Mouse (Mus musculus) erythroblast, embryonic 14.5 days (primary cell): ENCODE results near the gene Bdh1.

ENCODE experiments used
- GATA1 ChIP-seq: IDR thresholded peaks from 2 replicates; pipeline ENCODE4 v1.6.1; 2012; ENCODE audit warnings: low read length, inconsistent platforms, mixed read lengths
- TAL1 ChIP-seq: IDR thresholded peaks from 3 replicates; pipeline ENCODE4 v1.6.1; 2012; ENCODE audit warnings: low read length, inconsistent platforms, mixed read lengths

DNA sequence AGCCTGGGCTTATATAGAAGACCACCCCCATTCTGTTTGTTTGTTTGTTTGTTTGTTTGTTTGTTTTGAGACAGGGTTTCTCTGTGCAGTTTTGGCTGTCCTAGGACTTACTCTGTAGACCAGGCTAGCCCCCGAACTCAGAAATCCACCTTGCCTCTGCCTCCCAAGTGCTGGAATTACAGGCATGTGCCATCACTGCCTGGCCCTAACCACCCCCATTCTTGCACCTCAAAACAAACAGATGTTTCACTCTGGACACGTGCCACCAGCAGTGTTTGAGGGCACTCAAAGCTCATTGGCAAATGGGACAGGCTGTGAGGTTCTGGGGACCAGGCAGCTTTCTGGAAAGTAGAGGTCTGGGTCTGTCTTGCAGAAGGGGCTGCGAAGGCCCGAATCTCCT lies 18.1 kb upstream of the Bdh1 start:
- TF ChIP-seq GATA1 (no peak), TAL1 (no peak)
